Mouse (Mus musculus) limb, embryonic 13.5 days (tissue): ENCODE measurements around the gene Tmprss11a. TPM values are rescaled to one million over a fixed set of nuclear protein-coding genes. Genes with fewer than 3 reads are reported as not detected.

Source experiments
- ATAC-seq: fragments of 200-750 bp; cut with Nextera tagmentation; 2 replicates; pipeline ENCODE4 v1.8.0; 2017; ENCODE audit warnings: low read depth, moderate number of reproducible peaks, moderate TSS enrichment; ENCODE audit not compliant: low FRiP score
- H3K27ac ChIP-seq: fragments of 300-500 bp; sonication (generic); 2 replicates; pipeline ENCODE4 v1.5.1; 2015; ENCODE audit warnings: inconsistent platforms, mild to moderate bottlenecking, moderate library complexity
- H3K27me3 ChIP-seq: fragments of 300-500 bp; sonication (generic); 2 replicates; pipeline ENCODE4 v1.6.1; 2015; ENCODE audit warnings: mild to moderate bottlenecking, inconsistent platforms
- H3K36me3 ChIP-seq: fragments of 300-500 bp; sonication (generic); 2 replicates; pipeline ENCODE4 v1.6.1; 2015; ENCODE audit warnings: inconsistent platforms, mild to moderate bottlenecking, moderate library complexity
- H3K4me1 ChIP-seq: fragments of 300-500 bp; sonication (generic); 2 replicates; pipeline ENCODE4 v1.6.1; 2015; ENCODE audit warnings: inconsistent platforms
- H3K4me2 ChIP-seq: fragments of 300-500 bp; sonication (generic); replicated peaks from 2 replicates; pipeline ENCODE4 v1.6.1; 2015; ENCODE audit warnings: inconsistent platforms, mild to moderate bottlenecking, moderate library complexity
- H3K4me3 ChIP-seq: fragments of 300-500 bp; sonication (generic); 2 replicates; pipeline ENCODE4 v1.5.1; 2015; ENCODE audit warnings: moderate library complexity, mild to moderate bottlenecking, inconsistent platforms
- H3K9ac ChIP-seq: fragments of 300-500 bp; sonication (generic); 2 replicates; pipeline ENCODE4 v1.6.1; 2015; ENCODE audit warnings: mild to moderate bottlenecking, inconsistent platforms
- H3K9me3 ChIP-seq: fragments of 300-500 bp; sonication (generic); 2 replicates; pipeline ENCODE4 v1.6.1; 2016; ENCODE audit warnings: inconsistent platforms
- WGBS: fragments of 180-500 bp; shearing (Covaris S2); methylation state at CpG from one replicate; pipeline ENCODE4 v1.1.7; 2015; 5-methylcytosine and 5-hydroxymethylcytosine counted together
- polyA plus RNA-seq: library from polyadenylated mRNA; unstranded; fragments of >200 nt; fragmentation: Nextera tagmentation; extraction: Ambion mirVana; gene quantifications from 2 replicates; pipeline ENCODE4 v1.2.1, GENCODE M21; 2015

The Tmprss11a gene
- polyA plus RNA-seq, result not detected in 2 replicates

DNA sequence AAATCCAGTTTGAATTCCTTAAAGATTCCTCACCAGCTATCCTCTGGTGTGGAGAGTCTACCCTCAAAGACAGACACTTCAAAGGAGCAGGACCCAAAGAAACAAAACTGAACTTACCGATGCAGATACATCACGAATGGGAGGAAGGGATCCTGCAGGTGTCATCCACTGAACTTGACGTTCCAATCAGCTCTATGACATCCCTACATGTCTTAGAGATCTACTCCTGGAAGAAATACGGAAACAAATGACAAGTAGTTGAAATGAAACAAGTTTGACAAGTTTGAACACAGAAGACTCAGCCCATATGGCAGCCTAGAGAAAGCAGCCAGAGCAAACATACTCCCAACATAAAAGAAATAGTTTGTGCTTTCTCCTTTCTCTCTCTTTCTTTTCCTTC is at the start of gene Tmprss11a:
Tmprss11a (minus strand) TSS at position 101 of the 400 bp plus-strand sequence.
- Histone ChIP-seq H3K4me2 (no peak within 1 kb of the TSS), H3K27ac (no peak within 1 kb of the TSS), H3K4me1 (no peaks in the 10 kb centered on the region), H3K9me3 (no peaks in the 10 kb centered on the region), H3K9ac (no peak within 1 kb of the TSS), H3K4me3 (no peak within 1 kb of the TSS), H3K27me3 (no peaks in the 10 kb centered on the region), H3K36me3 (no peaks in the 10 kb centered on the region)
- no peak for ATAC-seq
- 74% methylated on average over 4 of the region's 4 CpGs for WGBS

DNA sequence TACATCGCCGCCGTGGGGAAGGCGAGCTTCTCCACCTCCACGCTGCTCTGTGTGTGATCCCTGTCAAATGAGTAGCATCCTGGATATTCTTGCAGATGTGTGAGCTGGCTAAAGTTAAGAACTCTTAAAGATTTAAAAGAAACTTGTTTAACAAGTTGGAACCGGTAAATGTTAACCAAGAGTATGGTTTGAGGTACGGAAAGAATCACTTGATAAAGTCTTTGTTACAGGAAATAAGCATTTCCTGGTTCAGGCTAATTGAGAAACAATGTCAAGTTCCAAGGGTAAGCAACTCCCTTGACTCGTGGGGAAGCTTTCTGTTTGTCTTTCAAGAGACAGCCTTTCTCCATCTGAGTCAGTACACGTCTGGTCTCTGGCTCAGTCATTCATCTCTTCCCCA is 49.7 kb upstream of the Tmprss11a start, which contains the start of gene Tmprss11g:
Tmprss11g (minus strand) TSS at position 101 of the 400 bp plus-strand sequence.
- ATAC-seq, result no peak
- Histone ChIP-seq H3K36me3 (no peaks in the 10 kb centered on the region), H3K27ac (no peak within 1 kb of the TSS), H3K4me1 (no peaks in the 10 kb centered on the region), H3K9ac (no peak within 1 kb of the TSS), H3K4me2 (no peak within 1 kb of the TSS), H3K4me3 (no peak within 1 kb of the TSS), H3K27me3 (no peaks in the 10 kb centered on the region), H3K9me3 (no peaks in the 10 kb centered on the region)
- WGBS, result 78% methylated on average over 9 of the region's 9 CpGs

DNA sequence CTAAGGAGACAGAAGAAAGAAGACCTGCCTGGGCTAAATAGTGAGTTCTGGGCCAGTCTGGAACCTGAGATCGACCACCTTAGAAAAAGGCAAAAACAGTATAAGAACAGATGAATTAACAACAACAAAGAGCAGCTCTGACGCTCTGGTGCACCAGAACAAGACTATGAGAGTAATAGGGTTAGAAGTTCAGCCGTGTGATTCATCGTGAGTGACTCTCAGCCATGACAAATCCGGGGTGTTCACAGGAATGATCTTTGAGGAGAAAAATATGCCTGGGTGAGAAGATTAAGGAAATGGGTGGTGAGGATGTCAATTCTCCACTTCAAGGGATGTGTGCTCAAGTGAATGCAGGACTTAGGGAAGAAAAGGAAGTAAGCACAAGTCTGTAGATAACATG is 42.7 kb upstream of the Tmprss11a start:
- Histone ChIP-seq H3K9ac (no peak overlapping the region), H3K4me2 (no peak overlapping the region), H3K36me3 (no peaks in the 10 kb centered on the region), H3K4me1 (no peaks in the 10 kb centered on the region), H3K27ac (no peak overlapping the region), H3K4me3 (no peak overlapping the region), H3K27me3 (no peaks in the 10 kb centered on the region), H3K9me3 (no peaks in the 10 kb centered on the region)
- ATAC-seq, result no peak
- 81% methylated on average over 5 of the region's 5 CpGs for WGBS

DNA sequence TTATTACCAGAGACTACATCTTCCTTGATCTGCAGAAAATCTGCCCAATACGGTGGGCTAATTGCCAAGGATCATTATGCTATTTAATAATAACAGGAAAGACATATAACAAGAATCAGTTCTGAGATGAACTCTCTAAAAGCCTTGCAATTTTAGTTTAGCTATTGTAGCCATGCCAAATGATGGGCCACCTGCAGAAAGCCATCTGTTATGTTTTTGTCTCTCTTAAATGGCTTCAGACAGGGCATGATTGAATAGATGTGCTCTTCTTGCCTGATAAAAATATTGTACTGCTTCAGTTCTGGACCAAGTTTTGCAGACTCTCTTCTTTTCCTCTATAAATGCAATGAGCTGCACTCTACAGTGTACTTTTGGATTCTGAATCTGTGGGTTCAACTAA is 24.7 kb upstream of the Tmprss11a start:
- H3K27ac ChIP-seq, result no peak overlapping the region
- H3K4me1 ChIP-seq, result no peaks in the 10 kb centered on the region
- H3K9ac ChIP-seq, result no peak overlapping the region
- ATAC-seq, result no peak
- no peaks in the 10 kb centered on the region for H3K36me3 ChIP-seq
- 65% methylated on average over 1 of the region's 1 CpGs for WGBS
- H3K9me3 ChIP-seq, result no peaks in the 10 kb centered on the region
- no peak overlapping the region for H3K4me2 ChIP-seq
- H3K27me3 ChIP-seq, result no peaks in the 10 kb centered on the region
- H3K4me3 ChIP-seq, result no peak overlapping the region

DNA sequence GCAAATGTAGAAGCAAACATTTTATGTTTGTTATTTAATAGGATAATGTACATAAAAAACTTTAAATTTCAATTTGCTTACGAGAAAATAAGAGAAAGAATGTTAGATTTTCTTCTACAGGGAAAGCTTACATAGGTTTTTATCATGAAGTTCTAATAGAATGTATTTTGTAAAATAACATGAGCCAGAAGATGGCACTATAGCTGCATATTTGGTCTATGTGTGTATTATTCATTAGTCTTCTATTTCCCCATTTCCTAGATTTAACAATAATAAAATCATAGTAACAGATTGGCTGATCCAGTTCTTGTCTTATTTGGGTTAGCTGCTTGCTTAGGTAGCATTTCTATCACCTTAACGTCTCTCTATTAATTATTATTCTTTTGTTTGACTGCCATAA is 13.8 kb upstream of the Tmprss11a start:
- no peak overlapping the region for H3K4me2 ChIP-seq
- ATAC-seq, result no peak
- 72% methylated on average over 2 of the region's 2 CpGs for WGBS
- no peaks in the 10 kb centered on the region for H3K36me3 ChIP-seq
- no peak overlapping the region for H3K27ac ChIP-seq
- H3K9ac ChIP-seq, result no peak overlapping the region
- no peaks in the 10 kb centered on the region for H3K4me1 ChIP-seq
- no peaks in the 10 kb centered on the region for H3K9me3 ChIP-seq
- no peak overlapping the region for H3K4me3 ChIP-seq
- no peaks in the 10 kb centered on the region for H3K27me3 ChIP-seq

DNA sequence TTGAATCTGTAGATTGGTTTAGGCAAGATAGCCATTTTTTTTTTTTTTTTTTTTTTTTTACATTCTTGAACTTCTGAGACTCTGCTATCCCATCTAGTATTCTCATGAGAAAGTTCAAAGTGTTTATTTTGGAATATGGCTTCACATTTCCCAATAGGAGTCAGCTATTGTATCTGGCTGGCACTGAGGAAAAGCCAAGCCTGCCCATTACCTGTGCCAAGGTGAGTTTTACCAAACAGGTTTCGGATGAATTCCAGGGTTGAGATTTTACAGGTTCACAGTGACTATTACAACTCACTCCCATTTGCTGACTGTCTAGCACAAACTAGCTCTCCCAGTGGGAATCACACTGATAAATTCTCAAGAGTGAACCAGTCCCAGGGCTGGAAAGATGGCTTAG is 13.2 kb upstream of the Tmprss11a start:
- Histone ChIP-seq H3K9ac (no peak overlapping the region), H3K4me2 (no peak overlapping the region), H3K4me3 (no peak overlapping the region), H3K9me3 (no peaks in the 10 kb centered on the region), H3K27ac (no peak overlapping the region), H3K4me1 (no peaks in the 10 kb centered on the region), H3K36me3 (no peaks in the 10 kb centered on the region), H3K27me3 (no peaks in the 10 kb centered on the region)
- no peak for ATAC-seq
- WGBS, result 78% methylated on average over 1 of the region's 1 CpGs

DNA sequence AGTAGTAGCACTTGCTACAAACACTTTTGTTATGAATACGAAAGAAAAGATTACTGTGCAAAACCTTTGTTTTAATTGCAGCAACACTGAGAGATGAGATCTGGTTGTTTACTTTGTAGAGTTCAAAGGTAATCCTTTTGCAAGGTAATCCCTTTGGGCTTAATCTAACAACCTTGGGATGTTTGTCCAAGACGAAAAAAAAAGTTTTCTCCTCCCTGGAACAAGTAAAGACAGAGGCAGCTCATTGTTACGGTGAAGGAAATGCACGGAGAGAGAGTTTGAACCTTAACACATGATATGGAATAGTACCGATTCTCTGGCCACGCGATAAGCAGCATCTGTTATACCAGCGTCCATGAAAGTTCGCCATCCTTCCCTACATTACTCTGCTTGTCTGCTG is 5.1 kb upstream of the Tmprss11a start:
- no peaks in the 10 kb centered on the region for H3K36me3 ChIP-seq
- H3K4me2 ChIP-seq, result no peak overlapping the region
- 84% methylated on average over 9 of the region's 9 CpGs for WGBS
- H3K9ac ChIP-seq, result no peak overlapping the region
- H3K9me3 ChIP-seq, result no peaks in the 10 kb centered on the region
- H3K4me1 ChIP-seq, result no peaks in the 10 kb centered on the region
- ATAC-seq, result no peak
- H3K4me3 ChIP-seq, result no peak overlapping the region
- no peaks in the 10 kb centered on the region for H3K27me3 ChIP-seq
- H3K27ac ChIP-seq, result no peak overlapping the region

DNA sequence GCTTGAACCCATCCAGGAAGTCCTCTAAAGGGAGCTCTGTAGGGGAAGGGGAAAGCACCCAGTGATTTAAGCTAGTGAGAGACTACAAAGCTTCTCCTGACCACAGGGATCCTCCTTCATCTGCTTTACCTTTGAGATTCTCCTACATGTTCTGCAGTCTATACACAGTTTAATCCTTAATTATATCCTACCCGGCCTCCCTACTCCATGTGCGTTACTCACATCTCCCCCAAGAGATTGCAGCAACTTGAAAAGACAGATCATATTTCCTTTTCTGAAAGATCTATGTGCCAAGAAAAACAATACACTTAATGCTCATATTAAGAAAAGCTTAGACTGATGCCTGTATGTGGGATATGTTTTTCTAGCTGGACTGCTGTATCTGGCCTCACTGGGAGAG is 29.5 kb downstream of the Tmprss11a start:
- no peaks in the 10 kb centered on the region for H3K4me1 ChIP-seq
- no peak for ATAC-seq
- H3K4me3 ChIP-seq, result no peak overlapping the region
- WGBS, result 44% methylated on average over 2 of the region's 2 CpGs
- no peak overlapping the region for H3K27ac ChIP-seq
- H3K4me2 ChIP-seq, result no peak overlapping the region
- H3K27me3 ChIP-seq, result no peaks in the 10 kb centered on the region
- H3K9ac ChIP-seq, result no peak overlapping the region
- no peaks in the 10 kb centered on the region for H3K36me3 ChIP-seq
- H3K9me3 ChIP-seq, result no peaks in the 10 kb centered on the region

DNA sequence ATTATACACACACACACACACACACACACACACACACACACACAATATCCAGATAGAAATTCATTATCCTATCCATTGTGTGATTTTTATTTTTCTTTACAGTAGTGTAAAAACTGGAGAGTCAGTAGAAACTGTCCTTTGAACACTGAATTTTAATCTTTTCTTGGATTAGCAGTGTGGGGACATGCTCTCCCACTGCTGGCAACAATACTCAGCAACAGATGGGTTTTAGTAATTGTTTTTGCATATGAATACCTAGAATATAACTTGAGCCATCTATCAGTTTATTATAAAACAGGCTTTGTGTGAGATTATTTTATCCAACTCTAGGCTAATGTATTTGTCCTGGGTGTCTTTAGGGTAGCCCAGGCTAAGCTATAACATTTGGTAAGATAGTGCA is 30.2 kb downstream of the Tmprss11a start:
- Histone ChIP-seq H3K4me1 (no peaks in the 10 kb centered on the region), H3K27ac (no peak overlapping the region), H3K36me3 (no peaks in the 10 kb centered on the region), H3K9ac (no peak overlapping the region), H3K4me3 (no peak overlapping the region), H3K4me2 (no peak overlapping the region), H3K9me3 (no peaks in the 10 kb centered on the region), H3K27me3 (no peaks in the 10 kb centered on the region)
- ATAC-seq, result no peak

DNA sequence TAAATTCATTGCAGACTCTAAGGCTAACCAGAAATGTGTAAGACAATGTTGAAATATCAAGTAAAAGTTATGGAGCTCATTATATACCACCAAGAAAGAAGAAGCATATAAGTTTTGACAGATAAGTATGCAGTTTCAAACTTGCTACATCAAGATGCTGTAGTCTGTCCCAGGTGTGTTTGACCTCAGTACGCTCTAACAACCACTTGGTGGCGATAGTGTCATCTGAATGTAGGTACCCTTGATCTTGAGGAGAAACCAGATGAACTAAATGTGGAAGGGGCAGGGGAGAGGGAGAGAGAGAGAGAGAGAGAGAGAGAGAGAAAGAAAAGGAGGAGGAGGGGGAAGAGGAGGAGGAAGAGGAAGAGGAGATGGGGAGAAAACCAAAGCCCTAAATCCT is 36.1 kb downstream of the Tmprss11a start:
- H3K9me3 ChIP-seq, result no peaks in the 10 kb centered on the region
- WGBS, result 0% methylated on average over 2 of the region's 2 CpGs
- H3K27ac ChIP-seq, result no peak overlapping the region
- H3K27me3 ChIP-seq, result no peaks in the 10 kb centered on the region
- ATAC-seq, result no peak
- no peak overlapping the region for H3K4me2 ChIP-seq
- H3K4me3 ChIP-seq, result no peak overlapping the region
- H3K9ac ChIP-seq, result no peak overlapping the region
- no peaks in the 10 kb centered on the region for H3K36me3 ChIP-seq
- H3K4me1 ChIP-seq, result no peaks in the 10 kb centered on the region

DNA sequence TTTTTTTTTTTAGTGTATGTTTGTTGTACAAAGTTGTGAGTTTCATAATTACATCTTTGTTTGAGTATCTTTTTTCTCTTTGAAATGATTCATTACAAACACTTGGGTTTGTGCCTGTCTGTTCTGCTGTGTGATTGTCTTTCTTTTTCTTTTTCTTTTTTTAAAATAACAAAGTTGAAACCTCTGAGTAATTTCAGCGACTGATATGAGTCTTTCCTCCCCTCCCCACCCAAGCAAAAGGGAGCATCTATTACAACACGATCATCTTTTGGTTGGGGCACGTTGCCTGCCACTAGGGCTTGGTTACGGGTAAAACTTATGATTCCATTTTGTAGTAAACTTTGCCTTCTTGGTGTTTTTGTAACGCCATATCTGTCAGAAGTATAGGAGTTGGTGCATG is 37.7 kb downstream of the Tmprss11a start:
- no peak overlapping the region for H3K9ac ChIP-seq
- no peak for ATAC-seq
- no peak overlapping the region for H3K4me2 ChIP-seq
- H3K27me3 ChIP-seq, result no peaks in the 10 kb centered on the region
- H3K36me3 ChIP-seq, result no peaks in the 10 kb centered on the region
- WGBS, result 68% methylated on average over 5 of the region's 5 CpGs
- H3K27ac ChIP-seq, result no peak overlapping the region
- no peaks in the 10 kb centered on the region for H3K9me3 ChIP-seq
- H3K4me1 ChIP-seq, result no peaks in the 10 kb centered on the region
- H3K4me3 ChIP-seq, result no peak overlapping the region

DNA sequence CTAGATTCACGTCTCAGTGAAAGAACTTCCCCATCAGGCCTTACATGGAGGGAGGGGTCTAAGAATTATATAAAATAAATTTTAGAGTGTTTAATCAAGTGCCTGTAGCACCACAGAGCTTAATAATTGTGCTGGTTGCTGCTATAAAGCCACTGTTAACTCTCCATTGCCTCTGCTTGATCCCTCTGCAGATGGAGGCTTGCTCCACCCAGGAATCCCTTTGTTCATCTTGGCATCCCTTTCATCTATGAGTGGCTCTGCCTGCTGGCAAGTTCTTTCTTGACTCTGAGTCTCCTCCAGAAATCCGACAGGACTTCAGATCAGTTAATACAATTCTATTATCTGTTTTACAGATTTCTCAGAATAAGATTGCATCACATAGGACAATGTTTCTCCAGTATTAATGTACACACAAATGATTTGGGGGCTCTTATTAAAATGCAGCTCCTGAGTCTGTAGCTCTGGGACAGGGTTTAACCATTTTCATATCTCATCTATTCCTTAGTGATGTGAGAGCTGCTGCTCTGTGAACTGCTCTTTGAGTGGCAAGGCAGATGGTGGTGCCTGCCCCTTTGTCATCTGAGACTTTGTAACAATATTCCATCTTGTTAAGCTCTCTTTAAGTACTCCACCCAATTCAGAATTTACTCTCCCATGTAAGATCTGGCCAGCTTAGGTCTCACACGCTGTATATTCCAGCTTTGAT is 47.3 kb downstream of the Tmprss11a start:
- no peak for ATAC-seq

DNA sequence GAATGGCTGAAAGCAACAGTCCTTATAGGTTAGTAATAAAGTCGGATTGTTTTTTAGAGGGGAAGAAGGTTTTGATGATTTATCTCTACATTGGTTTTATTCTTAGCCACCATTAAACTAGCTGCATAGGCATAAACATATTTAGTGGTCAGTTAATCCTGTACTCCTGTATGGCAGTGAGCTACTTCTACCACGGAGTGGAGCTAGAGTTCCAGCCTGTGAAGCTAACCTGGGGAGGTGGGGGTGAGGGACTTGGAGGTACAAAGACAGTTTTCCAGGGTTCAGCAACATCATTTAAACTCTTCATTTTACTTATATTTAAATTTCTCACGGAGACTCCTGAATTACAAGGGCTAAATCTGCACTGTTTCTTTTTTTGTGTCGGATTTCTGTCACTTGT is 49.3 kb downstream of the Tmprss11a start:
- ATAC-seq, result no peak
- Histone ChIP-seq H3K4me1 (no peaks in the 10 kb centered on the region), H3K27me3 (no peaks in the 10 kb centered on the region), H3K36me3 (no peaks in the 10 kb centered on the region), H3K4me2 (no peak overlapping the region), H3K4me3 (no peak overlapping the region), H3K9ac (no peak overlapping the region), H3K27ac (no peak overlapping the region), H3K9me3 (no peaks in the 10 kb centered on the region)
- 22% methylated on average over 4 of the region's 4 CpGs for whole genome bisulfite sequencing

More for the DNA sequence above, 47.3 kb downstream of the Tmprss11a start:
- Histone ChIP-seq H3K27ac (no peak overlapping the region), H3K4me3 (no peak overlapping the region), H3K4me2 (no peak overlapping the region), H3K36me3 (no peaks in the 10 kb centered on the region), H3K4me1 (no peaks in the 10 kb centered on the region), H3K9me3 (no peaks in the 10 kb centered on the region), H3K9ac (no peak overlapping the region), H3K27me3 (no peaks in the 10 kb centered on the region)
- WGBS, result 39% methylated on average over 3 of the region's 3 CpGs
